Mouse (Mus musculus): Measurements from ENCODE around the gene Nup54.

Gene Nup54

DNA sequence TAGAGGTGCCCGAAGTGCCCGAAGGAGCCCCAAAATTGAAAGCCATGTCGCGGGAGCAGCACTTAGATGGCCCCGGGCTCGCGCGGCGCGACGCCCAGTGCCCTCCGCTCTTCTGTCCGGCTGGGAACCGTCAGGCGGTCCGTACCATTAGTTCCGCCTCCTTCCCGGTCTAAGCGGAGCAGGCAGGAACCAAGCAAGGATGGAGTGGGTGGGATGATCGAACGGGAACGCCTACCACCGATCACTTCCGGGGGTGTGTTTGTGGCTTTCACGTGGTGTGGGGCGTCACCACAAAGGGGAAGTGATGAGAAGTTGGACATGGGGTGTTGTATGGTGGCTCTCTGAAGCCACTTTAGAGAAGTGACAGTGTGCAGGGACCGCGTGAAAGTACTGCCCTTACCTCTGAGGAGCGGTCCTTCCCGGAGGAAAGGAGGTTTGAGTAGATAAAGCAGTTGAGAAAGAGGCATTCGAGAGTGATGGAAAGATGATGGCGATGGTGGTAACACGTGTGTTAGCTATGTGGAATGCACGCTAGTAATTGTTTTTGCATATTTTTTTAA, at the start of gene Nup54:
Gene Nup54 (minus strand): TSS at position 195 of the 560 bp plus-strand sequence.
- DNase-seq (ENCODE audit: low spot score in 2 of 2), result peak; percentile 94 to 97

DNA sequence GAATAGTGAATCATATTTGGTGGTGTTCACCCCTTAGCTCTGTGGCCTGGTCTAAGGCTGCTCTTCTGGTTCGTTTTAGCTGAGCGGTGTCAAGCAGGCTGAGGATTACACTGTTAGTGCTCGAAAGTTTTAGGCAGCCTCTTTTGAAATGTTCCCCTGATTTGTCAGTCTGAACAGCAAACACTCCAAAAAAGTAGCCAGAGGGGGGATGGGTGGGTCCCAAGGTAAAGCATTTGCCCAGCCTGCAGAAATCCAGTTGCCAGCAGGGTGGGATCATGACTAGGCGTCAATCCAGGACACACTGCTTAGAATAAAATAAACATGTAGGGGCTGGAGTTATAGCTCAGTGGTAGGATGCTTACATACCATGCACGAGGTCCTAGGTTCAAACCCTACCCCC, 37.8 kb upstream of the Nup54 start:
- DNase-seq (ENCODE audit: low spot score in 2 of 2), result no peak

DNA sequence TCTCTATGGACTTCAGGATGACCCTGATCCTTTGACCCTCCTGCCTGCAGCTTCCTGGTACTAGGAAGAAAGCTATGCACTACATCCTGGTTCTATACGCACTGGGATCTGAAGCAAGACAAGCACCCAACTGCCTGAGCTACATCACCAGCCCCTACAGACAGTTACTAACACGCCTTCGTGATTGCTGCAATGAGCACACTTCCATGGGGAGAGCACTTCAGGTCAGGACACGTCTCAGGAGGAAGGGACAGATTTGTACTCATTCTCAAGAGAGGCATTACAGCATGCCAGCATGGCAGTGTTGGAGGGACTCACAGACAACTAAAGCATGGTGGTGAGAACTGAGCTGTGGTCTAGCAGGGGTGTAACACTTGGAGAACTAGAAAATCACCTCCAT, 36.5 kb upstream of the Nup54 start:
- no peak for DNase-seq (ENCODE audit: low spot score in 2 of 2)

DNA sequence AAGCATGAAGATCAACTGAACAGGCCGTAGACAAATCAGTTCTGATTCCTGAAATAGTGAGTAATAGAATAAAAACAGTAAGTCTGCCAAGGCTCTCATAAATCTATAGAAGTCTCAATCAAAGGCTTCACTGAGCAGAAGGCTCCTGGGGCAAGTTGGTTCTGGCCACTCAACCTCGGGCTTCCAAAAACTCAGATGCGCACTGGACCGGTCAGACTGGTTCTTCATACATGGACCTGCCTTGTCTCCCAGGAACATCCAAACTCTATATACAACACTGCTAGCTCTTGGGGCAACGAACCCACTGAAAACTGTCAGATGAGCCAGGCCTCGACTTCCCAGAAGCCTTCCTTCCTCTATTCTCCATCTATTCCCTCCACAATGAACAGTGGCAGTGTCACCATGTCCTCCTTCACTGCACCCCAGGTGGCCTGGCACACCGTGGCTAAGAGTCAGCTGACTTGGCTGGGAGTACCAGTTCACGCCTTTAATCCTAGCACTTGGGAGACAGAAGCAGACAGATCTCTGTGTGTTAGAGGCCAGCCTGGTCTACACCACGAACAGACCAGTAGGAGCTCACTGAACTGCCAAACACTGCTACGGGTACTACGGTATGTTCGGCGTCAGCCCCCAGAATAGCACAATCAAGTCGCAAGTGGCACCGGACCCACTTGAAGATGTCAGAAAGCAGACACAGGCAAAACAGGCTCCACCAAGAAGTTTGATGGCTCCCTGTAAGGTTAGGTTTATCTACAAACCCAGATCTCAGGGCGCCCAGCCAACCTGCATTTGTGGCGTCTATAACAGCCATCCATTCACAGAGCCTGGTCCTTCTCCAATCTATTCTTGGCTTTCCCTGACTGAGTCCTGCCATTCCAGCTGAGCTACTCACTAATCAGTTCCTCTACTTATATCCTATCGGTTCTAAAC, 34.4 kb upstream of the Nup54 start:
- no peak for DNase-seq (ENCODE audit: low spot score in 2 of 2)

DNA sequence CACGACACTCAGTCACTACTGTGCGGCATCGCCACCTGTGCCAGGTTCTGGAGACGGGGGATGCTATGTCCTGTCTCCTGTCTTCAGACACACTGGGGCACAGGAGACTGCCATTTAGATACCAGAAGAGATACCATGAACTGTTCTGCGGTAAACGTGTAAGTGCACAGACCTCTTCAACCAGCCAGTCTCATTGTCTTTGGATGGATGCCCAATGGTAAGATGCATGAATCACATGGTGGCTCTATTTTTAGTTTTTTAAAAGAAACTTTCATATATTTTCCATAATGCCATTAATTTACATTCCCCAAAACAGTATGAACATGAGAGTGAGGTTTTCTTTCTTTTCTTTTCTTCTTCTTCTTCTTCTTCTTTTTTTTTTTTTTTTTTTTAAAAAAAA, 33.2 kb upstream of the Nup54 start:
- no peak for DNase-seq (ENCODE audit: low spot score in 2 of 2)

DNA sequence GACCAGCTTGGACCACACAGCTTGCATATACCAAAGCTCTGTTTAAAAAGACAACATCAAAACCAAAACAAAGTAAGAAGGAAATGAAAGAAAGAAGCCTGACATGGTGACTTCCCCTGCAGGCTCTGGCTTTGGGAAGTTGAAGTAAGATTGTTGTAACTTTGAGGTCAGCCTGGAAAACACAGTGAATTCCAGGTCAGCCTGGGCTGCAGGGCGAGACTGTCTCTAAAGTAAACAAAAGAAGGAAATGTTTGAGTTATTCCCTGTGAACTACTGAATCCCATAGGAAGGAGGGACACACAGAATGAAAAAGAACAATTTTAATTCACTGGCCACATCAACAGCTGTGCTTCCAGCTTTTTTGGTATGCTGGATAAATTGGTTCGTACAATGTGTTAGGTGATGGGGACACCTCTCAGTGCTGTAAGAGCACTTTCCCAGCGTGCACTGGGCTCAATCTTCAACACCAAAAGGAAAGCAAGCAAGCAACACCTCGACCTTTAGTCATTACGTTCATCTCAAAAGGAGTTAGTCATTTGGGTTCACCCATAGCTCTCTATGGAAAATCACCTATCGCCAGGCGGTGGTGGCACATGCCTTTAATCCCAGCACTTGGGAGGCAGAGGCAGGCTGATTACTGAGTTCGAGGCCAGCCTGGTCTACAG, 32.2 kb upstream of the Nup54 start:
- no peak for DNase-seq (ENCODE audit: low spot score in 2 of 2)

DNA sequence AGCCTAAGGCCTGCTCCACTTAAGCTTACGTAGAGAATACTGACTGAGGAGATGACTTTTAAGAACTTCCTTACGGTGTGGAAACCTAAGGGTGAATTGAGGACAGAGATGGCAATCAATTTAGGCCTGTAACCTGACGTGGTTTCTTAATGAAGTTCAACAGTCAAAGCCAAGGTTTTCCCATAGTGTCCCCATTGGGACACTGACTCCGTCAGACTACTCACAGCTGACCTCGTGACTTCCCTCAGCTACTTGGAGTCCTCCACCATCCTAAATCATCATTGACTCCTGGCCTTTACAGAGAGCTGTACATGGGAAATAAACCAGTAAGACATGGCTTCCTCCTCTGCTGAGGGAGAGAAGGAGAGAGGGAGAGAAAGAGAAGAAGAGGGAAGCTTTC, 30.5 kb upstream of the Nup54 start:
- no peak for DNase-seq (ENCODE audit: low spot score in 2 of 2)

DNA sequence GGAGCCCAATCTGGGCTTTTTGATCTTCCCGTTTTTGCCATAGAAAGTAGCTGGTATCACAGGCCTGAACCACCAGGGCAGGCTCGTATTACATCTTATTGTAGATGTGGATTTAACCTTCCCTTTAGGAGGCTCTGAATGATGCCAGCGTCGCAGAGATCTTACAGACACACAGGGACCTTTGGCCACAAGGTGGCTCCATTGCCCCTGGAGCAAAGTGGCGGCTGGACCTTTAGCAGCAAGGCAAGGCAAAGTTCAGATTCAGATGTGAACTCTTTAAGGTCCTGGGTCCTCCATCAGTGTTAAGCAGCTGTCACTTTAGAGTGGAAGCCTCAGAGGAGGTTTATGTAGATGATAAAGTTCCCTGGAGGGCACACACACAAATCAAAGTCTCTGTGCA, 26.3 kb upstream of the Nup54 start:
- DNase-seq (ENCODE audit: low spot score in 2 of 2), result peak; percentile 39 to 56

DNA sequence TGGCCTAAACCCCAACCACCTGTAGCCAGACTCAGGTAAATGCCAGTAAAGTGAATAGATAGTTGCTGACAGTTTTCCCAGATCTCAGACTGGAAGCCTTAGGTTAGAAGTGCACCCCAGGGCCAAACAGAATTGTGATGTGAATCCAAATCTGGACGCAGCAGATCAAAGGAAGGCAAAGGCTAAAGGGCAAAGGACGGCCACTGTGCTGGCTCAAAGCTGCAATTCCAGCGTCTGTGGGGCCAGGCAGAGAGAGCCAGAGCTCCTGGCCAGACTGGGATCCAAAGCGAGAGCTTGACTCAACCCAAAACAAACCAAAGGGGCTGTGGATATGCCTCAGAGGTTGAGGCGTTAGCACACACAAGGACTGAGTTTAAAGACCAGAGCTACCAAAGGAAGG, 23.7 kb upstream of the Nup54 start:
- no peak for DNase-seq (ENCODE audit: low spot score in 2 of 2)

DNA sequence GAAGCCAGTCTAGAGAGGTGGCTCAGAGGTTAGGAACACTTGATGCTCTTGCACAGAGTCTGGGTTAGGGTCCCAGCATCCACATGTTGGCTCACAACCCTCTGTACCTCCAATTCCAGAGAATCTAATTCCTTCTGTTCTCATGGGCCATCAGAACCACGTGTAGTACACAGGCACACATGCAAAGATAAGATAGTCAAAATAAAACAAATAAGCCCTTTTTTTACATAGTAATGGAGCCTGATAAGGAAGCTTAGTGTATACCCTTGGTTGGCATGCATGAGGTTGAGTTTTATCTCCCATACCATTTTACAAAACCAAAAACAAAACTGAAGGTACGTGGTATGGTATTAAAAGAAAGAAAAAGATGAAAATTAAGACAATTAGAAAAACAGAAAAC, 22.4 kb upstream of the Nup54 start:
- no peak for DNase-seq (ENCODE audit: low spot score in 2 of 2)

DNA sequence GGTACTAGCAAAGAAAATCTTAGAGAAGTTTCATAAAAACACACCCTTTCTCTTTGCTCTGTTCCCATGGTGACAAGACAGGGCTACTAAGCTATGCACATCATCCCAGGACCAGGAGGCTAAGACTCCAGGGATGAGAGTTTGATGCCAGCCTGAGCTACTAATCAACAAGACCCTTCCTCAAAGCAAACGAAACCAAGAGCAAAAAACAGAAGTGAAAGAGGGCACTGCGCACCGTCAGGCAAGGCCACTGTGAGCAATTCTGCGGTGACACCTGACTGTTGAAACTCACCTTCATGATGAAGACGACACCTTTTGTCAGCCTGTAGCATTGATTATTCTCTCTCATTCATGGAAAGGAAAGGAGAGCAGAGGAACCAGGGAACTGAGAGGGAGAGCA, 17.9 kb upstream of the Nup54 start:
- DNase-seq (ENCODE audit: low spot score in 2 of 2), result no peak

DNA sequence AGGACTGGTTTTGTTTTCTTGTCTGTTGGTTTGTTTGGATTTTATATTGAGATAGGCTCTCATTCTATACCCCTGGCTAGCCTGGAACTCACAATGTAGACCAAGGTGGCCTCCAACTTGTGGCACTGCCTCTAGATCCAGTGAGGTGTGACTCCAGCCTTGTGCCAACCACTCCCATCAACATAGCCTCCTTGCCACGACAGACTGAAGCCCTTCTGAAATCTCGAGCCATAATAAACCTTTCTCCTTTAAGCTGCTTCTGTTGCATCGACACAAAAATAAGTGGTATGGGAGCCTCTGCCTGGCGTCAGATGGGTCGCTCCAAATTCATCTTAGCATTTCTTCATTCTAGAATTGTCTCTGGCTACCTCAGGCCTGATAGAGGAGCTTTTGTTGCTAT, 11.7 kb upstream of the Nup54 start:
- no peak for DNase-seq (ENCODE audit: low spot score in 2 of 2)

DNA sequence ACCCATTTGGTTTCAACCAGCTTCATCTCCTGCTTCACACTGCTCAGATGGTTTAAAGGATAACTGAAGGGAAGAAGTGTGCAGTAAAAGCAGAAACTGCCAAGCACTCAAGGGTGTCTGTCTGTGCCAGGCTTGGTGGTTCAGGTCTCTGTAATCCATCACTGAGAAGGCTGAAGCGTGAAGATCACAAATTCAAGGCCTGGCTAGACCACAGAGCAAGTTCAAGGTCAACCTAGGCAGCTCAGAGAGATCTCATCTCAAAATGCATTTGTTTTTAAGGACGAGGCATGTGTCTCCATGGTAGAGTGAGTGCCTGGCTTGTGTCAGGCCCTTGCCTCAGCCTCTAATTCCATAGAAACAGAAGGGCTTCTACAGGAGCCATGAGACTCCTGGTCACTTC, 10.0 kb upstream of the Nup54 start:
- no peak for DNase-seq (ENCODE audit: low spot score in 2 of 2)

DNA sequence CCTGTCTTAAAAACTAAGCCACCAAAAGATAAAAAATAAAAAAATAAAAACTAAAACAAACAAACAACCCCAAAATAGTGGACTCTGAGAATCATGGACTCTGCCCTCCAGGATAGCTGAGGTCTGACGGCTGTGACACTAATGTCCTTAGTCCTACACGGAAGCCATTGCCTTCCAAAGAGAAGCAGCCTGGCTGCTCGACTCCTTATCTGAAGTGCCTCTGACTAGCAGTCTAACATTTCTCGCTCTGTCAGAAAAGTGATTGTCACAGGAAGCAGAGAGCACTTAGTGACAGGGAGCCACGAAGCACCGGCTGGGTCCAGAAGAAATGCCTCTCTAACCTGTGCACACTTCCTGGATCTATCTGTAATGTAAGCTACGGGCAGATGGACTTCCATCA, 7.9 kb upstream of the Nup54 start:
- no peak for DNase-seq (ENCODE audit: low spot score in 2 of 2)

DNA sequence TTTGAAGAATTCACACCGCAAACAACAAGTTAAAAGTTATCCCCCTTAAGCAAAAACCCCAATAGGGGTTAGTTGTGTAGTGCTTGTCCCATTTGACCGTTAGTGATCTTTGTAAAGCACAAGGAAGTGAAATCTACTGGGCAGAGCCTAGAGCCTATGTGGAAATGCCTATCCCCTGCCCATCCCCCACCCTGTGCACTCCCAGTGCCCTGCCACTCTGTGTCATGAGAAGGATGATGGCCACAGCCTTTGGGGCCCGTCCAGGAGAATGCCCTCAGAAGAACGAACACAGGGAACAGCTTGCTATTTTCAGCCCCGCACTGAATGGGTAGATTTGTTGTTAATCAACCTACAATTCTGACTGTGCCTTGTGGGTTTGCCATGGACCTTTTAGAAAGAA, 6.5 kb upstream of the Nup54 start:
- no peak for DNase-seq (ENCODE audit: low spot score in 2 of 2)

DNA sequence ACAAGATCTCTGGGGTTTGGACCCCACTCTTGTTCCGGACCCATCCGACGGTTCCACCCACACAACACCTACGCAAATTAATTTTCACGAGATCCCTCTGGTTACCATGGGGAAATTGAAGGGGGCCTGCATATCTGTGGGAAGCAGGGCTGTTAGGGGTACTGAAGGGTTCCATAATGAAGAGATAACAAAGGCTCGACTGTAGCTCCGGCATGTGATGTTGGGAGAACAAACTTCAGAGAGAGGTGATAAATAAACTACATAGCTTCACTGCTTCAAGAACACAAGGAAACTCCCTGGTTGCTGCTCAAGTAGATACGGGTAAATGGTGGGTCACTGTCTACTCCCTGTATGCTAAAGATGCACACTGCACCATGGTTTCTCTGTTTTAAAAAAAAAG, 3.5 kb upstream of the Nup54 start:
- no peak for DNase-seq (ENCODE audit: low spot score in 2 of 2)

DNA sequence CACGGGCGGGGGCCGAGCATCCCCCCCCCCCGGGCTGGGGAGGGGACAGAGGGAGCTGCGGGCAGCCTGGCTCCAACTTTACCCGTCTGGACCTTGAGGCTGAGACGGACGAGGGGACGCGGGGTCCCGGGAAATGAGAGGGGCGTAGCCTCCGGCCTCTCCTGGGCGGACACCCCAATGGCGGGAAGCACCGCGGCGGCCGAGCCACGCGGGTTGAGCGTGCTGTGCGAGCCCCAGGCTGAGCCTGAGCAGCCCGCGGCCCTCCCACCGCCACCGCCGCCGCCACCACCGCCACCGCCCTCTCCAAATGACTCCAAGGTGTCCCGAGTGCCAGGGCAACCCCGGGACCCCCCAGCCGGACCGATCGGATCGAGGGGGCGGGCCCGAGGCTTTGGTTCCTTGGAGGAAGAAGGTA, 441 bp downstream of the Nup54 start:
- peak in 1 of 2 experiments; percentile 5 for DNase-seq (ENCODE audit: low spot score in 2 of 2)

DNA sequence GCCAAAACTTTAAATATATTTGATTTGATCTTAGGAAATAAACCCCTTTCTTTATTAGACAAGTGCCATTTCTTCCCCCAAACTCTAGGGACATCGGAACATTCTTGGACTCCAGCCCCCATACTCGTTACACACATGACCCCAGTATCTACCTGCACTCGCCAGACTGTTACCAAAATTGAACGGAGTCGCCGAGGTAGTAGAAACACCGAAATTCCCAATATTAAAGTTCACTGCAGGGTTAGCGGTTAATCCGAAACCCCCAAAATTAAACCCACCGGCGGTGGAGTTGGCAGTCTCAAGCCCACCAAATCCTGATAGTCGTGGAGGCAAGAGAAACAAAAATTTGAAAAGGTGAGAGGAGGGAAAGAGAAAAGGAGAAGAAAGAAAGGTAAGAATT, 949 bp downstream of the Nup54 start:
- no peak for DNase-seq (ENCODE audit: low spot score in 2 of 2)

DNA sequence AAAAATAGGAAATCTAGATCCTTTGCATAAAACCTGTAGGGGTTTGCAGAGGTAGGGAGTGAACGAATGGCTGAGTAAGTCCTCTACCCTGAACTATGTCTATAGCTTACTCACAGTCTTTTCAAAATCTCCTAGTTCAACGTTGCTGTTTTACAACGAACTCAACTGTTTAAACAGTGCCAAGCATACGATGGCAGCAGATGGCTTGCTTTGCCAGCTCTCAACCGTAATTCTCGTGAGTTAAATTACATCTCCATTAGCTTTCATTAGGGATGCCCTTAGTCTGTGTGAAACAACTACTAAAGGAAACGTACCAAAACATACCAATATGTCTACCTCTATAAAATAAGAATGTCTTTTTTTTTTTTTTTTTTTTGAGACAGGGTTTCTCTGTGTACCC, 3.4 kb downstream of the Nup54 start:
- DNase-seq (ENCODE audit: low spot score in 2 of 2), result peak in 1 of 2 experiments; percentile 10

DNA sequence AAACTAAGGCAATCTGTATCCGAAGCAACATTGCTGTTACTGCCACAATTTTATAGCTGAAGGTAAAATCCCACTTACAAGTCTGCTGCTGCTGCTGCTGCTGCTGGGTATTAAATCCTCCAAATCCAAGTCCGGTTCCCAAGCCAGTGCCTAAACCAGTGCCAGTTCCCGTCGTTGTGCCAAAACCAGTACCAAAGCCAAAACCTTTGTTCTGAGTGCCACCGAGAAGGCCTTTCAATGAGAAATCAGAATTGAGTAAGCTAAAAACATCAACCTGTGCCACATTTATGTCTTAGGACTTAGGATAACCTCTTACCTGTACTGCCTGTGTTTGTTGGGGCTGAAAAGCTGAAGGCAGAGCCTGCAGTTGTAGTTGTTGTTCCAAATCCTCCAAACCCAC, 4.3 kb downstream of the Nup54 start:
- DNase-seq (ENCODE audit: low spot score in 2 of 2), result peak in 1 of 2 experiments; percentile 12

DNA sequence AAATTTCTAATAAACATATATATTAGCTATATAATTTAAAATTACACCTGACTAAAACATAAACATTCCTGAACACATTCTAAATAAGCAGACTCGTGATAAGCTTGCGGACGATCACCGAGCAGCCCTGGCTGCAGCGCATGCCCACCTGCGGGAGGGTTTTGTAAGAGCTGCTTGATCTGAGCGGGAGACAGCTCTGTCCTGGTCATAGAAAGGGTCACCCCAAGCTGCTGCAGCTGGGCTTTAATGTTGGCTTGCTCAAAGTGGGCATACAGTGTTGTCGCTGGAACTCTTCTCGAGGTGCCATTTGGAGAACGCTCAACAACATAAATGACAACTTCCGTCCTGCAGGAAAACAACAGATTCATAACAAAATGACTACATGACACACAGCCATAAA, 10.9 kb downstream of the Nup54 start:
- DNase-seq (ENCODE audit: low spot score in 2 of 2), result no peak

DNA sequence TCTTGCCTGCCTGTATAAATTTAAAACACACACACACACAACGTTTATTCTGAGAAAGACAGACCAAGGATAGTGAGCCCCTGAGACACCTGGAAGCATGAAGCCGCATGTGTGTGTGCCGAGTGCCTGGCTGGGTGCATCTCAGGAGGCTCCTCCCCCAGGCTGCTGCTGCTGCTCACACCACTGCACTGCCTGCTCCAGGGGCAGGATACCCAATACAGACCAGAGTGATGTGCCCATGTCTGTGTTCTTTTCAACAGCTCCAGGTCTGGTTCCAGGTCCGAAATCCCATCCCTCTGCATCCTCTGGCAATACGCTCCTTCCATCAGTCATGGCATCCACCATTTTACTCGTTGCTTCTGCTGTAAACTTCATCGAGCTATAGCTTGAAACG, 21.0 kb downstream of the Nup54 start:
- DNase-seq (ENCODE audit: low spot score in 2 of 2), result no peak

Data from frontal cortex, postnatal 36 days (tissue).